Mouse (Mus musculus) CH12.LX (cell line): Measurements from ENCODE around the gene Parp4.

Experiments used
- BHLHE40 ChIP-seq: IDR thresholded peaks from 2 replicates; pipeline ENCODE4 v1.6.1; 2011; ENCODE audit warnings: mild to moderate bottlenecking, low read depth, low read length, improper control_type of control experiment
- CTCF ChIP-seq, 2 experiments: IDR thresholded peaks in 1 of 2; conservative IDR thresholded peaks in 1 of 2; 2 replicates each; pipeline ENCODE4 v1.5.1; 2011 to 2012; ENCODE audit warnings: low read depth in 2 of 2, low read length in 2 of 2, improper control_type of control experiment in 1 of 2, inconsistent platforms in 1 of 2, mild to moderate bottlenecking in 1 of 2, moderate library complexity in 1 of 2
- E2F4 ChIP-seq: IDR thresholded peaks from 2 replicates; pipeline ENCODE4 v1.6.1; 2011; ENCODE audit warnings: low read depth, low read length, improper control_type of control experiment; ENCODE audit not compliant: insufficient replicate concordance
- EP300 ChIP-seq: IDR thresholded peaks from 2 replicates; pipeline ENCODE4 v1.6.1; 2011; ENCODE audit warnings: low read length, improper control_type of control experiment
- ETS1 ChIP-seq: conservative IDR thresholded peaks from 2 replicates; pipeline ENCODE4 v1.6.1; 2012; ENCODE audit warnings: low read depth, mild to moderate bottlenecking, inconsistent platforms, low read length, improper control_type of control experiment, moderate library complexity
- JUN ChIP-seq: IDR thresholded peaks from 2 replicates; pipeline ENCODE4 v1.6.1; 2011; ENCODE audit warnings: low read depth, mild to moderate bottlenecking, low read length, improper control_type of control experiment, moderate library complexity; ENCODE audit not compliant: insufficient read depth
- MAZ ChIP-seq: IDR thresholded peaks from 2 replicates; pipeline ENCODE4 v1.6.1; 2012; ENCODE audit warnings: low read depth, mild to moderate bottlenecking, inconsistent platforms, low read length, improper control_type of control experiment, moderate library complexity
- POLR2A ChIP-seq: IDR thresholded peaks from 2 replicates; pipeline ENCODE4 v1.6.1; 2011; ENCODE audit warnings: low read depth, mild to moderate bottlenecking, improper control_type of control experiment, low read length
- UBTF ChIP-seq: IDR thresholded peaks from 2 replicates; pipeline ENCODE4 v1.6.1; 2012; ENCODE audit warnings: low read depth, mild to moderate bottlenecking, inconsistent platforms, low read length, improper control_type of control experiment, moderate library complexity
- USF1 ChIP-seq: IDR thresholded peaks from 2 replicates; pipeline ENCODE4 v1.6.1; 2014; ENCODE audit warnings: low read depth, mild to moderate bottlenecking, inconsistent platforms, low read length, improper control_type of control experiment
- USF2 ChIP-seq: conservative IDR thresholded peaks from 2 replicates; pipeline ENCODE4 v1.6.1; 2011; ENCODE audit warnings: low read depth, low read length, improper control_type of control experiment
- ZC3H11A ChIP-seq: IDR thresholded peaks from 2 replicates; pipeline ENCODE4 v1.6.1; 2012; ENCODE audit warnings: low read depth, mild to moderate bottlenecking, inconsistent platforms, low read length, improper control_type of control experiment
- ZKSCAN1 ChIP-seq: IDR thresholded peaks from 2 replicates; pipeline ENCODE4 v1.6.1; 2012; ENCODE audit warnings: low read depth, inconsistent platforms, low read length, improper control_type of control experiment, borderline replicate concordance
- ZNF384 ChIP-seq: IDR thresholded peaks from 2 replicates; pipeline ENCODE4 v1.6.1; 2012; ENCODE audit warnings: low read depth, low read length, improper control_type of control experiment, inconsistent platforms

DNA sequence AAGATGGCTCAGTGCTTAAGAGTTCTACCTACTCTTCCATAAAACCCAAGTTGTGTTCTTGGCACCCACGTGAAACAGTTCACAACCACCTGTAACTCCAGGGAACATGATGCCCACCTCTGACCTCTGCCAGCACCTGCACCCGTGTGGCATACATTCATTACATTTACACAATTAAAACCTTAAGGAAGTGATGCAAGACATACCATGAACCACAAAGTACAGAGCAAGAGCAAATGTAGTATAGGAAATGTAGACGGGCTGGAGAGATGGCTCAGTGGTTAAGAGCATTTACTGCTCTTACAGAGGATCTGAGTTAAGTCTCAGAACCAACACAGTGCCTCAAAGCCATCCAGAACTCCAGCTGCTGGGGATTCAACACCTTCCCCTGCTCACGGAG is 6.4 kb upstream of the Parp4 start:
- no peak for TF ChIP-seq CTCF (conservative IDR thresholded peaks at IDR 0.05 in 1 of 2, IDR thresholded peaks at IDR 0.05 in 1 of 2; ENCODE audit: low read depth in 2 of 2, low read length in 2 of 2)
- no peak for TF ChIP-seq ETS1
- TF ChIP-seq MAZ = no peak
- TF ChIP-seq ZNF384 = no peak
- no peak for TF ChIP-seq EP300
- TF ChIP-seq ZKSCAN1 = no peak
- TF ChIP-seq UBTF = no peak
- TF ChIP-seq POLR2A = no peak
- no peak for TF ChIP-seq ZC3H11A
- no peak for TF ChIP-seq BHLHE40
- TF ChIP-seq USF2 = no peak
- no peak for TF ChIP-seq E2F4
- TF ChIP-seq JUN = no peak
- TF ChIP-seq USF1 = no peak
